In the genomic region with DNA sequence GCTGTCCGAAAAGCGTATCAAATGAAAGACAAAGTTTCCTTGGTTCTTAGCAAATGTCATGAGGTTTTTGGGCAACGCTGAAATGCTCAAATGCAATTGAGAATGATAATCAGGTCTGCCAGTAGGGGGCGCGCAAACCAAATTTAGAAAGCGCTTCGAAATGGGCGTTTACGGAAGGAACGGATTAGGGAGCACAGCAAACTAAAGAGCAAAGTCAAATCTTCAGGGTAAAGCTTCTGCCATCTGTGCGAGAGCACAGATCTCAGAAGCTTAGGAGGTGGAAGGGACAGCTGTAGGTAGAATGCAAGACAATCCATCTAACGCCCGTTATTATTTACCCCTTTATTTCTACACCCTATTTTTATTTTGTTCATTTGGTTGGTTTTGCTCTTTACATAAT, we compare ENCODE assay signal across 8 mouse cellular contexts.
A peak's percentile ranks its signal among the peaks of the same experiment; 100 is the strongest.
DNase-seq lines count a peak whose midpoint lies in the region; ATAC-seq and TF ChIP-seq lines count a peak whose summit lies in the region.

No protein-coding gene starts in this region.

- no peaks in the 10 kb centered on the region for H3K36me3 ChIP-seq in forebrain, embryonic 15.5 days
- H3K36me3 ChIP-seq in neural tube, embryonic 15.5 days = no peaks in the 10 kb centered on the region

- no peaks in the 10 kb centered on the region for H3K27me3 ChIP-seq in forebrain, embryonic 15.5 days
- no peaks in the 10 kb centered on the region for H3K27me3 ChIP-seq in neural tube, embryonic 15.5 days (replicated peaks)

- H3K9ac ChIP-seq in forebrain, embryonic 15.5 days (replicated peaks) = no peak overlapping the region
- no peak overlapping the region; the same call in 1 of the 2 replicates for H3K9ac ChIP-seq in neural tube, embryonic 15.5 days (replicated peaks)

- TF ChIP-seq CTCF in lung, adult 2 months (IDR thresholded peaks at IDR 0.05; ENCODE audit: insufficient read depth, low read length) = peak; percentile 48

- intact Hi-C loops in heart, postnatal 14 days (cut with DNase I) = loop anchor here (5.0 to 10.0 kb wide), 3 partner anchors 54 to 912 kb away; no protein-coding TSS in a partner anchor

- peak overlapping the region; percentile 29 for H3K4me2 ChIP-seq in forebrain, embryonic 15.5 days (replicated peaks)
- peak overlapping the region; percentile 35 for H3K4me2 ChIP-seq in neural tube, embryonic 15.5 days

- H3K27ac ChIP-seq in forebrain, embryonic 15.5 days (replicated peaks) = no peak overlapping the region
- no peak overlapping the region for H3K27ac ChIP-seq in neural tube, embryonic 15.5 days (replicated peaks)

- peak; percentile 79 for ATAC-seq in forebrain, embryonic 15.5 days (replicated peaks)
- no peak for ATAC-seq in neural tube, embryonic 15.5 days (ENCODE audit: low FRiP score)

- WGBS in forebrain, embryonic 15.5 days = 10% methylated on average over 13 of the region's 13 CpGs
- 5% methylated on average over 13 of the region's 13 CpGs for WGBS in lung, adult 2 months
- WGBS in neural tube, embryonic 15.5 days = 11% methylated on average over 13 of the region's 13 CpGs

- TF ChIP-seq POLR2A in lung, adult 2 months (IDR thresholded peaks at IDR 0.05; ENCODE audit: borderline replicate concordance, extremely low read depth, low read depth, low read length) = no peak

- H3K4me1 ChIP-seq in forebrain, embryonic 15.5 days = peaks cover 4% of the 10 kb centered on the region; the same call in 1 of the 2 replicates
- no peaks in the 10 kb centered on the region for H3K4me1 ChIP-seq in lung, adult 2 months (ENCODE audit: control insufficient read depth, insufficient read depth, low read length)
- peaks cover 2% of the 10 kb centered on the region; the same call in 1 of the 2 replicates for H3K4me1 ChIP-seq in neural tube, embryonic 15.5 days

- peak; percentile 77 for DNase-seq in ES-CJ7 (ENCODE audit: low read depth, low spot score)
- peak; percentile 58 for DNase-seq in c-Kit-positive CD71-positive TER-119-positive erythroid progenitor cells, embryonic 14.5 days (ENCODE audit: low spot score)
- DNase-seq in heart, postnatal 14 days = peak; percentile 87 to 93
- peak; percentile 81 to 90 for DNase-seq in layer of hippocampus, adult 18-20 months (ENCODE audit: low spot score in 2 of 2)
- peak; percentile 80 for DNase-seq in lung, adult 2 months
- DNase-seq in testis, postnatal 10 days (ENCODE audit: low spot score) = peak; percentile 92

- H3K9me3 ChIP-seq in forebrain, embryonic 15.5 days = no peaks in the 10 kb centered on the region
- H3K9me3 ChIP-seq in neural tube, embryonic 15.5 days (replicated peaks) = no peaks in the 10 kb centered on the region

- peak overlapping the region; percentile 11; the same call in 1 of the 2 replicates for H3K4me3 ChIP-seq in forebrain, embryonic 15.5 days
- no peak overlapping the region for H3K4me3 ChIP-seq in lung, adult 2 months (replicated peaks; ENCODE audit: extremely low read depth, low read depth, low read length)
- H3K4me3 ChIP-seq in neural tube, embryonic 15.5 days (replicated peaks) = no peak overlapping the region
